Mouse (Mus musculus) small intestine, adult 2 months (tissue): ENCODE data around the gene Sec62. TPM values are rescaled to one million over a fixed set of nuclear protein-coding genes. Genes with fewer than 3 reads are reported as not detected.
A peak's percentile ranks its signal among the peaks of the same experiment; 100 is the strongest.

Experiments
- H3K27ac ChIP-seq: fragments of 200-500 bp; 2 replicates; pipeline ENCODE4 v1.5.1; 2012; ENCODE audit warnings: low read depth, low read length, control low read depth, inconsistent platforms; ENCODE audit not compliant: insufficient read depth
- H3K27me3 ChIP-seq: fragments of 200-500 bp; 2 replicates; pipeline ENCODE4 v1.6.1; 2012; ENCODE audit warnings: mild to moderate bottlenecking, moderate library complexity, low read length, inconsistent platforms; ENCODE audit not compliant: control insufficient read depth, insufficient read depth
- H3K36me3 ChIP-seq: fragments of 200-500 bp; 2 replicates; pipeline ENCODE4 v1.6.1; 2012; ENCODE audit warnings: mild to moderate bottlenecking, low read length, control low read depth, inconsistent platforms; ENCODE audit not compliant: control insufficient read depth, insufficient read depth
- H3K4me1 ChIP-seq: fragments of 200-500 bp; 2 replicates; pipeline ENCODE4 v1.6.1; 2012; ENCODE audit warnings: low read length, inconsistent platforms, mixed read lengths; ENCODE audit not compliant: control insufficient read depth, insufficient read depth, insufficient read length
- H3K4me3 ChIP-seq: fragments of 200-500 bp; 2 replicates; pipeline ENCODE4 v1.5.1; 2012; ENCODE audit warnings: low read depth, mild to moderate bottlenecking, control low read depth, inconsistent platforms, low read length, moderate library complexity
- CTCF ChIP-seq: fragments of 200-500 bp; IDR thresholded peaks from 2 replicates; pipeline ENCODE4 v1.5.1; 2012; ENCODE audit warnings: low read depth, mild to moderate bottlenecking, control low read depth, inconsistent platforms, low read length, moderate library complexity, mixed read lengths; ENCODE audit not compliant: insufficient replicate concordance, insufficient read length; ENCODE audit errors: extremely low read depth
- POLR2A ChIP-seq: fragments of 200-500 bp; IDR thresholded peaks from 2 replicates; pipeline ENCODE4 v1.6.1; 2012; ENCODE audit warnings: low read depth, mild to moderate bottlenecking, control low read depth, inconsistent platforms, low read length, moderate library complexity
- WGBS: fragments of 180-500 bp; shearing (Covaris S2); methylation state at CpG from one replicate; pipeline ENCODE4 v1.1.7; 2018; 5-methylcytosine and 5-hydroxymethylcytosine counted together
- polyA plus RNA-seq: library from polyadenylated mRNA; depleted of rRNA; stranded (reverse); fragments of >200 nt; gene quantifications from 2 replicates; pipeline ENCODE4 v1.2.3, GENCODE M21; 2012; rRNA removed

Gene Sec62
- polyA plus RNA-seq, result 2.7 and 4.6 TPM in 2 replicates

DNA sequence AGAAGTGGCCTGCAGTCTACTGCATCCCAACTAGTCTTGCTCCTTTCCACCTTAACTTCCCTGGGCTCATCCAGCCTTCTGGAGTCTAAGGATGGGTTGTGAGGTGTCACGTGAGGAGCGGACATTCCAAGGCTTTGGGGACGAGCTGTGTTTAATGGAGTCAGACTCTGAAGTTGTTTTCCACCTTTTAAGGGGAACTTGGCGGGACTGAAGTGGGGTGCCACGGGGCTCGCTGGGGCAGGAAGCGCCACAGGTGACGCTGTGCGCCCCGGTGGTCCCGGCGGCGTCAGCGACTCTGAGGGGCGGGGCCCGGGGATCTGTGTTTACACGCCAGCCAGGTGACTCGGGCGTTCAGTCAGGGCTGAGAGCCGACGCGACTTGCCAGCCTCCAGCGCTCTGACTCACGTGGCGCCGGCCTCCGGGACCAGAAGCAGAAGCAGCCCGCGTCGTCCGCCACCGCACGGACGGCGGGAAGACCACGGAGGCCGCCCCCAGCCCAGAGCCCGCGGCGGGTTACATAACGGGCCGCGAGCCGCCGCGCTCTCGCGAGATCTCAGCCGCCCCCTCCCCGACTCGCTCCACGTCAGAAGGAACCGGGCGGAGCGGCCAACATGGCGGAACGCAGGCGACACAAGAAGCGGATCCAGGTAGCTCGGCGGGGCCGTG, at the start of gene Sec62:
Gene Sec62, plus strand, starts transcription at position 139 of the 666 bp plus-strand sequence.
- peak within 1 kb of the TSS; percentile 80 for H3K27ac ChIP-seq
- peak within 1 kb of the TSS; percentile 82 for H3K4me3 ChIP-seq
- TF ChIP-seq CTCF (peak; percentile 12; the same call in 1 of the 2 replicates), POLR2A (peak; percentile 65)
- H3K27me3 ChIP-seq, result no peaks in the 10 kb centered on the region
- H3K4me1 ChIP-seq, result no peaks in the 10 kb centered on the region
- H3K36me3 ChIP-seq, result 0 out of 2 replicates have a peak, but pooled peaks cover 1% of the 10 kb centered on the region
- under 1% methylated on average over 60 of the region's 62 CpGs for WGBS

DNA sequence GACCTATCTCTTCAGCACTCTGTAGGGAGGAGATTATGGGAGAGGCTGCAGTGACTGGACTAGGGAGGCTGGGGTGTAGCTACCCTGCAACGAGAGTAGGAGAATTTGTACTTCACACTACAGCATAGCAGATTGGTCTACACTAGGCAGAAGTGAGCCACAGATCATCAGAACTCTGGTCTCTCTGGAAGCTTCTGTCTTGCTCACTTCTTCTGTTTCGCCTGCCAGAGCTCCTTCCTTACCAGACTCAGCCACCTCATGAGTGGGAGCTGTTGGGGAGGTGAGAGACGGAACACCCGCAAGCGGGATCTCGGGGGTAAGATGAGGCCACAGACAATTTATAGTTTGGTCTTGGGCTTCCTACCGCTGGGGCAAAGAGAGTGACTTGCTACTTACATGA, 49.8 kb upstream of the Sec62 start:
- H3K4me1 ChIP-seq, result no peaks in the 10 kb centered on the region
- no peaks in the 10 kb centered on the region for H3K36me3 ChIP-seq
- WGBS, result 88% methylated on average over 7 of the region's 7 CpGs
- TF ChIP-seq POLR2A (no peak), CTCF (no peak)
- H3K27me3 ChIP-seq, result no peaks in the 10 kb centered on the region
- no peak overlapping the region for H3K4me3 ChIP-seq
- H3K27ac ChIP-seq, result no peak overlapping the region

DNA sequence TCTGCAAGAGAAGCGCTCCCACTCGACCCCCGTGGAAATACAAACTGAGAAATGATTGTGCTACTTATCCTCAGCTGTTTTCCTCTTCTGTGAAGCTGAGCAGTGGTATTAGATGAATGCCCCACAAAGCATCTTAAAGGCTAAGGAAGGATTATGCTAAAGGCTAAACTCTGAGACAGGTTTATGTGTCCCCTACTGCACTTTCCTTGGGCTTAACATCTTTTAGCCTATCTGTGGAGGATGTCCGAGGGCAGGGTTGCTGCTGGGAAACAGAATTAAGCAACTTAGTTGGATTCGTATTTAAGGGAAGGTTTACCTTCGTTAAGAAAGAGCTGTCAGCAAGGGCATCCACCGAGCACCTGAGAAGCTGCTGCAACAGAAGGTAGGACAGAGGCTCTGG, 46.7 kb upstream of the Sec62 start, which contains the start of gene Samd7:
Gene Samd7, plus strand, starts transcription at position 288 of the 400 bp plus-strand sequence.
- H3K27me3 ChIP-seq, result no peaks in the 10 kb centered on the region
- no peaks in the 10 kb centered on the region for H3K4me1 ChIP-seq
- no peak for TF ChIP-seq POLR2A
- no peak for TF ChIP-seq CTCF
- H3K36me3 ChIP-seq, result no peaks in the 10 kb centered on the region
- H3K27ac ChIP-seq, result no peak within 1 kb of the TSS
- H3K4me3 ChIP-seq, result no peak within 1 kb of the TSS
- WGBS, result 84% methylated on average over 7 of the region's 7 CpGs

DNA sequence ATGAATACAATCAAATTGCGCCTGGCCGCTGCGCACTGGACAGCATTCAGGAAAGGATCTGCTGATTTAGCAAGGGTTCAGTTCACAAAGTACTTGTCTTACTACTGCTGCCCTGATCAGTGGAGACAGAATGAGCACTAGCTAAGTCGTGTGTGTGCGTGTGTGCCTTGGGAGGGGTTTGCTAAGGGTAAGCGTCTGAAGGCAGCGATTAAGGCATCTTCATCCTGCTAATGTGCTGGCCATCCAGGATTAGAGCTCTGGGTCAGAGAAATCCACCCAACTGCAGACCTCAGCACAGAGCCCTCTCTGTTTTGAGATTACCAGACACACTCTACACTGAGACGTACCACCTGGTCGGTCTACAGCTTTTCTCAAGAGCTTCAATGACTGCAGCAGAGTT, 44.4 kb upstream of the Sec62 start:
- H3K36me3 ChIP-seq, result no peaks in the 10 kb centered on the region
- no peaks in the 10 kb centered on the region for H3K27me3 ChIP-seq
- no peaks in the 10 kb centered on the region for H3K4me1 ChIP-seq
- H3K27ac ChIP-seq, result no peak overlapping the region
- H3K4me3 ChIP-seq, result no peak overlapping the region
- TF ChIP-seq CTCF, result no peak
- no peak for TF ChIP-seq POLR2A
- 75% methylated on average over 9 of the region's 9 CpGs for WGBS

DNA sequence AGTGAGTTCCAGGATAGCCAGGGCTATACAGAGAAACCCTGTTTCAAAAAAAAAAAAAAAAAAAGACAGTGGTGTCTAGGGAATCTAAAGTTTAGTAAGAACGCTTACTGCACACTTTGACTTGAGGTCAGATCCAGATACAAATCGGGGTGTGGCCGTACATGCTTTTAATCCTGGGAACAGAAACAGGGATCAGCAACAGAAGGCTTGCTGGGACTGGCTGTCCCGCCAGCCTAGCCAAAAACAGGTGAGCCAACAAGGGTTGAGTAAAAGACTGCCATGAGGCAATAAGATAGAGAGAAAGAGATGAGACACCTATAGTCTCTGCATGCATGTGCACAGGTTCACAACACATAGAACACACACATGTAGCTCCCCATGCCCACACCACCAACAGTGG, 38.0 kb upstream of the Sec62 start:
- Histone ChIP-seq H3K4me3 (no peak overlapping the region), H3K27me3 (no peaks in the 10 kb centered on the region), H3K27ac (no peak overlapping the region), H3K4me1 (no peaks in the 10 kb centered on the region), H3K36me3 (no peaks in the 10 kb centered on the region)
- WGBS, result 83% methylated on average over 4 of the region's 4 CpGs
- TF ChIP-seq CTCF (no peak), POLR2A (no peak)

DNA sequence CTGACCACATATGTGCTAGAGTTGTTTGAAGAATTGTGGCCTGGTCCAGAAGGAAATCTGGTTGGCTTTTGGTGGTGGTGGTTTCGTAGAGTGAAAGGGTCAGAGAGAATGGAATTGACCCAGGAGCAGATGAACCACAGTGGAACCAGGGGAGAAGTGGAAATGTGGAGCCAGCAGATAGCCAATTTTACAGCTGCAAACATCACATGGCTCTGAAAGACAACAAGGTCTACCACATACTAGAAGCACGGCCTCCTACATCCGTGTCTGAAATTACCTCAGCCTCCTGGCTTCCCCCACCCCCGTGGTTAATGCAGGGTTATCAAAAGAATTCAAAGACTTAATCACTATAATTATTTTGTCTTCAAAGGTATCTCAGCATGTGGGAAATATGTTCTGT, 27.8 kb upstream of the Sec62 start:
- Histone ChIP-seq H3K36me3 (no peaks in the 10 kb centered on the region), H3K27ac (no peak overlapping the region), H3K4me3 (no peak overlapping the region), H3K27me3 (no peaks in the 10 kb centered on the region), H3K4me1 (no peaks in the 10 kb centered on the region)
- TF ChIP-seq CTCF, result no peak
- no peak for TF ChIP-seq POLR2A
- WGBS, result 80% methylated on average over 4 of the region's 4 CpGs

DNA sequence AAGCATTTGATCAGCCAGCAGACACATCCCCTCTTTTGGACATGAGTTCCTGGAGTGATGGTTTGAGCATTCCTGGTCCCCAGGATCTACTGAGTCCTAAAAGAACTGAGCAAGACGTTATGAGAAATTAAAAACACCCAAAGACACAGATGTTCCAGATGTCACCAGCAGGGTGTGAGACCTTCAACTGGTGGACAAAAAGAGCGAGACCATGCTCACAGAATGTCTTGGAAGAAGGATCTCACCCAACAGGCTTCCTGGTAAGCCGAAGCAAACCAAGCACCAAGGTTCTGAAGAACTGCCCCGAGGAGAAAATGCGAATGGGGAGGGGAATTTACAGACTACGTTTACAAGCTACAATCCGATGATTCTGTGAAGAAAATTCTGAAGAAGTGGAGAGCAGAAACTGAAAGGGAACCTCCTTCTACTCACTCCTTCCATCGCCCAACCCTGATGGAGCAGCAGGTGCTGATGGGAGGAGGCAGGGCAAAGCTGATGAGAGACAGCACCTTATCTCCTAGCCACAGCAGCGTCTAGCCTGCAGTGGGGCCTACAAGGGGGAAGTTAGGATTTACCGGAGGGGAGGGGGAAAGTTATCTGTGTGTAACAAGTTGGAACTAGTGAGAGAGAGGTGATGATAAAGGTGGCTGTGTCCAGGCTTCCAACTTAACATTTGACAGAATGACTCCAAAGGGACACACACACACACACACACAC, 27.2 kb upstream of the Sec62 start:
- WGBS, result 38% methylated on average over 10 of the region's 10 CpGs
- Histone ChIP-seq H3K4me3 (no peak overlapping the region), H3K36me3 (no peaks in the 10 kb centered on the region), H3K4me1 (no peaks in the 10 kb centered on the region), H3K27ac (no peak overlapping the region), H3K27me3 (no peaks in the 10 kb centered on the region)
- TF ChIP-seq POLR2A, result no peak
